Mouse (Mus musculus) lung, adult 18-20 months (tissue): ENCODE data around the gene Tap1.
A peak's percentile ranks its signal among the peaks of the same experiment; 100 is the strongest.

Source experiments
- DNase-seq, 2 experiments: peaks; one replicate each; pipeline ENCODE4 v3.0.0; 2022; ENCODE audit warnings: mixed read lengths in 2 of 2

The Tap1 gene

DNA sequence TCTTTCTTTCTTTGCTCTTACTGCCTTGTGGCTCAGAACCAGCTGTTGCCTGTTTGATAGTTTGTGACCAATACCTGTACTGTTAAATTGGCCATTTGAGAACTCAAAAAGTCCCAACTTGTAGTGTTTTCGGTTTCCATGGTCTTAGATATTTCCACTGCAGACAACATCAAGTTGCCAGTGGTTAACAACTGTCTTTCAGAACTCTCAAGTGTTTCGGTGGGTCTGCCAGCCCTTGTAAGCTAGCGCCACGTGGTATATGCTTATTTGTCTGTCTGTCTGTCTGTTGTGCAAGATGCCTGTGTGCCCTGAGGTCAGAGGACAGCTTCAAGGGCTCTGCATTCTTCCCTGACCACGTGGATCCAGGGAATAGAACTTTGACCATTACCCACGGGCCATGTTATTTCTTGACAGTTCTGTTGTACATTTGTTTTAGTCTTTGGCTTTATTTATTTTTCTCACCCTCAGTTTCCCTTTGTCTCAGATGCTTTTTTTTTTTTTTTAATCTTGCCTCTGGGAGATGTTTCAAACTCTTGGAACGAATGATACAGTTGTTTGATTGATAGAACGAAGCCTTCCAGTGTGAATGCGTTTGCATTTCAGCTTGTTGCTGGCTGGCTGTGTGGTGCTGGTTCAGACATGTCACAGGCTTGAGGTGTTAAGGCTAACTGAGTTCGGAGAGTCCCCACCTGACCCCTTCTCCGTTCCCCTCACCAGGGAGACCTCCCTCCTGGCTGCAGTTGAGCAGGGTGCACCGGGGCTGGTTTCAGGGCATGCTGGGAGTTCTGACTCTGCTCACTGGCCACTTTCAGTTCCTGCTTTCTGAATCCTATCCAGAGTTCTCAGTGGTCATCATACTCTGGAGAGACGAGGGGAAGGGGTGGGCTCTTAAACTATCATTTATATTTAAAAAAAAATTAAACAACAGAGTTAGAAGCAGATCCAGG lies 7.2 kb upstream of the Tap1 start:
- no peak for DNase-seq

DNA sequence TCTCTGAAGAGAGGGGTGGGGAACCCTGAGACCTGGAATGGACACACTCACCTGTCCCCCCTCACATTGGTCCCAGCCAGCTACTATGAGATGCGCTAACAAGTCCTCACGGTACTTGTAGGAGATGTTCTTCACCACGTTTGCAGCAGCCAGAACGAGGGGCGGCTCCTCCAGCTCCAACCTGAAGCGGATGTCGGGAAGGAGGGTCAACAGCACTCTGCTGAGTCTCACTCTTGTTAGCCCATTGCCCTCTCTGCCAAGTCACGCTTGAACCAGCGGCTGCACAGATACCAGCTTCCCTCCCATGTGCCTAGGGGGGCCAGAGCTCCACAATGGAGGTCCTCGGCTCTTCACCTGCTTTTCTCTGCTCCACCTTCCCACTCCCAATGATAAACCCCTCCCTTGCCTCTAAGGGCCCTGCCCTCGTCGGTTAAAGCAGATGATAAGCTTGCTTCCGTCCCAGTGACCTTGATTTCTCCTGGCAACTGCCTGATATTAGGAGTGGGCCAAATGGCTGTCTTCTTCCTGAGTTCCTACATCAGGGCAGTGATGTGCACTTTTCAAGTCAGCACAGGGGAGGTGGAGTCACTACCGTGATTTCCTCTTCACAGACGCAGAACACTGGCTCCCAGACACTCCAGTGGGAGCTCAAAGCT lies 3.7 kb upstream of the Tap1 start:
- no peak for DNase-seq

- DNase-seq, result no peak
Observed at GRCm38 (mm10) chr17:34185526-34185925, 1.8 kb upstream of the Tap1 start.

DNA sequence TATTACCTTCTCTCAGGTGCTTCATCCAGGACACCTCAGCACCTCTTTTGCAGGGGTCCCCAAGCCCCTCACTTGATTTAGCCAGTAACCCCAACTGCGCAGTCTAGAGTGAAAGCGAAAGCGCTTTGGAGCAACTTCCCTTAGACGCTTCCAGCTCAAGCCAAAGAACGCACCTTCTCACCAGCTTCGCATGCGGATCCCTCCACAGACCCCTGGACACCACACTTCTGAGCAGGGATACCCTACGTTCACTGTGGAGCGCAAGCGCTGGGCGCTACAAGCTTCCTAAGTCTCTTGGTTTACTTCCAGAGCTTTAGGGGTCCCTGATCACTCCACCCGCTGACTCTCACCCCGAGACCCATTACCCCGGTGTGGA lies 480 bp upstream of the Tap1 start:
- no peak for DNase-seq

DNA sequence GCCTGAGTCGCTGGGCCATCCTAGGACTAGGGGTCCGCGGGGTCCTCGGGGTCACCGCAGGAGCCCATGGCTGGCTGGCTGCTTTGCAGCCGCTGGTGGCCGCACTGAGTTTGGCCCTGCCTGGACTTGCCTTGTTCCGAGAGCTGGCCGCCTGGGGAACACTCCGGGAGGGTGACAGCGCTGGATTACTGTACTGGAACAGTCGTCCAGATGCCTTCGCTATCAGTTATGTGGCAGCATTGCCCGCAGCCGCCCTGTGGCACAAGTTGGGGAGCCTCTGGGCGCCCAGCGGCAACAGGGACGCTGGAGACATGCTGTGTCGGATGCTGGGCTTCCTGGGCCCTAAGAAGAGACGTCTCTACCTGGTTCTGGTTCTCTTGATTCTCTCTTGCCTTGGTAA lies 657 bp downstream of the Tap1 start:
- DNase-seq, result no peak

GRCm38 (mm10) chr17:34188986-34189385 lies 1.6 kb downstream of the Tap1 start:
- DNase-seq, result no peak

DNA sequence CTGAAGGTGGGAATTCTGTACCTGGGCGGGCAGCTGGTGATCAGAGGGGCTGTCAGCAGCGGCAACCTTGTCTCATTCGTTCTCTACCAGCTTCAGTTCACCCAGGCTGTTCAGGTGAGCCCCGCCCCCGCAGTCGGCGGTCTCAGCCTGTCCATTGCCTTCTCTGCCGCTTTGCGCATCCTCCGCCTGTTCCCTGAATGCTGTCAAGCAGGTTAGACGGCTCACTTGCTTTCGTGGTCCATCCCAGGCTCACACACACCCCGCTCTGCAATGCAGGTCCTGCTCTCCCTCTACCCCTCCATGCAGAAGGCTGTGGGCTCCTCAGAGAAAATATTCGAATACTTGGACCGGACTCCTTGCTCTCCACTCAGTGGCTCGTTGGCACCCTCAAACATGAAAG lies 5.5 kb downstream of the Tap1 start:
- no peak for DNase-seq

DNA sequence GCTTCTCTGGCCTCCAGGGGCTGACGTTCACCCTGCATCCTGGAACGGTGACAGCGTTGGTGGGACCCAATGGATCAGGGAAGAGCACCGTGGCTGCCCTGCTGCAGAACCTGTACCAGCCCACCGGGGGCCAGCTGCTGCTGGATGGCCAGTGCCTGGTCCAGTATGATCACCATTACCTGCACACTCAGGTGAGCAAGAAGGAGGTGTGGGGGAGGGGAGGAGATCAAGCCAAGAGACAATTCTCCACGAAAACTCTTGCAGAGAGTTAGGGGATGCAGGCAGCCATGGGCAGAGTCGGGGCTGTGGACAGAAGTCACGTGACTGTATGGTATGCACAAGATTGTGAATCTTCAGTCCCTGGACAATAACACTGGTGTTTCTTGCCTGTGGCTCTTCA lies 6.1 kb downstream of the Tap1 start:
- no peak for DNase-seq

DNA sequence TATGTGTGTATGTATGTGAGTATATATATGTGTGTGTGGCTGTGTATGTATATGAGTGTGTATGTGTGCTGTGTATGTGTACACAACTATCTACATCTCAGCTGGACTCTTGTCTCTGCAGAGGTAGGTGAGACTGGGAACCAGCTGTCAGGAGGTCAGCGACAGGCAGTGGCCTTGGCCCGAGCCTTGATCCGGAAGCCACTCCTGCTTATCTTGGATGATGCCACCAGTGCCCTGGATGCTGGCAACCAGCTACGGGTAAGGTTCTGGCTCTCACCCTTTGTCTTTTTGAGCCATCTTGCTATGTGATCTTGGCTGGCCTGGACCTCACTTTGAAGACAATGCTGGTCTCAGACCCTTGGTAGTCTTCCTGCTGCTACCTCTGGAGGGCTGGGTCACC lies 7.4 kb downstream of the Tap1 start:
- no peak for DNase-seq

- no peak for DNase-seq
Observed at GRCm38 (mm10) chr17:34196491-34196890, 9.1 kb downstream of the Tap1 start.

DNA sequence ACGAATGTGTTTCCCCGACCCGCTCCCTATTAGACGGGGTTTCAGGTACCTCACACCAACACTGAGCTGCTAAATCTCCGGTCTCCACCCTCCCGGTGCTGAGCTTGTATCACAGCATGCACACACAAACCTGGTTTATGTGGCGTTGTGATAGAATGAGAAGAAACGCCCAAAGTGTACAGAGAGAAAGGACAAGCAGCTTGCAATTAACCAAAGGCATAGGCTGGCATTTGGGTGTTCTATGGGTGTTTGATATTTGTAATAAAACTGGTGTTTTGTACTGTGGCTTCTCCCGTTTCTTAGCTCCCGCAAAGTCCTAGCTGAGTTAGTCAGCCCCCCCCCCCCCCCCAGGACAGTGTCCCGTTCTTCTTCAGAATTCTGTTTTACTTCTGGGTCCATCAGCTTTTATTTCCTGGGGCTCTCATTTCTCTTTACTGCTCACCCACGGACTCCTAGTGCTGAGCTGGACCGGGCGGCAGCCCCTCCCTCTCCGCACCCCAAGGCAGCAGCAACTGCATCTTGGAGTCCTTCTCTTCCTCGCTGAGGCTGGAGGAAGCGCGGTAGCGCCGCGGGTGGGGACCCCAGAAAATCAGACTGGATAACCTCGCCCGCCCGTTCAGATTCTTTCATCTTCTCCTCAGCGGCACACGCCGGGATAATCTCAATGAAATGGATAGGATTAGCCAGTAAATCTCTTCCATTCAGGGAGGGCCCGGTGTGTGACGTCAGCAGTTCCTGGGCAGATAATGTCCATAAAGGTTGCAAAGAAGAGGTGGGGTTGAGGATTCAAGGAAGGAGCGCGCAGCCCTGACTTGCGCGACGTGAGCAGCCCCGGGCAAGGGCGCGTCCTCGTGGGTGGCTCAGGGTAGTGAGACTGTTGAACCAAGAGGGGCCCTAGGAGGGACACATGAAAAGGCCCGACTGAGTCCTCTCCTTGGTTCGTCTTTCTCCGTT lies 9.9 kb downstream of the Tap1 start, which contains the start of gene Psmb8:
Gene Psmb8 (plus strand): TSS at position 781 of the 954 bp plus-strand sequence.
- peak; percentile 97 for DNase-seq

- DNase-seq, result peak; percentile 80 to 83
Observed at GRCm38 (mm10) chr17:34197904-34198520, 10.7 kb downstream of the Tap1 start.

- DNase-seq, result no peak
Observed at GRCm38 (mm10) chr17:34198521-34198912, 11.2 kb downstream of the Tap1 start.

GRCm38 (mm10) chr17:34199050-34199619 lies 11.8 kb downstream of the Tap1 start:
- no peak for DNase-seq

GRCm38 (mm10) chr17:34200047-34200446 lies 12.7 kb downstream of the Tap1 start:
- DNase-seq, result no peak

DNA sequence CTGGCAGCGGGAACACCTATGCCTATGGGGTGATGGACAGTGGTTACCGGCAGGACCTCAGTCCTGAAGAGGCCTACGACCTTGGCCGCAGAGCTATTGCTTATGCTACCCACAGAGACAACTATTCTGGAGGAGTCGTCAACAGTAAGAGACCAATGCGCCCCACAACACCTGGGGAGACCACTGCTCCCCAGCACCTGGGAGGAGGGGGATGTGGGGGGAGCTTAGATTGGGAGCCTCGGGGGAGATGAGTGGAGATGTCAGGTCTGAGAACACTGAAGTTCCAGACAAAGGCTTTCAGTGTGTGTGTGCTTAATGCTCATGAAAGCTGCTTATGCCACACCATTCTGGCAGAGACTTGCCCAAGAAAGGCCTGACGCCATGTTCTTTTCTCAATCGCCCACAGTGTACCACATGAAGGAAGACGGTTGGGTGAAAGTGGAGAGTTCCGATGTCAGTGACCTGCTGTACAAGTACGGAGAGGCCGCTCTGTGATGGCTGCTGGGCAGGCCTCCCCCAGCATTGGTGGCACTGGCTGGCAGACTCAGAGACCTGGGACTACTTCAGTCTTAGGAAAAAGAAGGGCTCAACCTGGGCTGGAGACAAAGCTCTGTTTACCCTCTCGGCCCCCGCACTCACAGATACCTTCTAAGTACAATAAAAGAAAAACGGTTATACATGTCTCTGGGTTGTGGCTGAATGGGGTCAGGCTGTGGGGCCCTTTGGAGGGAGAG lies 13.6 kb downstream of the Tap1 start:
- no peak for DNase-seq

- DNase-seq, result no peak
Observed at GRCm38 (mm10) chr17:34201506-34202055, 14.2 kb downstream of the Tap1 start.

DNA sequence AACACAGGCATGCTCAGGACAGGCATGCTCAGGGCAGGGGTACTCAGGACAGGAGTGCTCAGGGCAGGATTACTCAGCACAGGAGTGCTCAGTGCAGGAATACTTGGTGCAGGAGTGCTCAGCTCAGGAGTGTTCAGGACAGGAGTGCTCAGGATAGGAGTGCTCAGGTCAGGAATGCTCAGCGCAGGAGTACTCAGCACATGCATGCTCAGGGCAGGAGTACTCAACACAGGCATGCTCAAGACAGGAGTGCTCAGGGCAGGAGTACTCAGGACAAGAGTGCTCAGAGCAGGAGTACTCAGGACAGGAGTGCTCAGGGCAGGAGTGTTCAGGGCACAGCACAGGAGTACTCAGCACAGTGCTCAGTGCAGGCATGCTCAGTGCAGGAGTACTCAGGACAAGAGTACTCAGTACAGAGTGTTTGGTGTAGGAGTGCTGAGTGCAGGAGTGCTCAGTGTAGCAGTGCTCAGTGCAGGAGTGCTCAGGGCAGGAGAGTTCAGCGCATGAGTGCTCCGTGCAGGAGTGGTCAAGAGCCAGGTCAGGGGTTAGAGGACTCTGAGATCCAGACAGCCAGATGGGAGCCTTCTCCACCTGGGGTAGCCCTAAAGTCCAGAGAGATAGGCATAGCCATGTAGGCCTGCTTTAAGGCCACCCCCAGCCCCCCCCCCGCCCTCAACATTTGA lies 15.5 kb downstream of the Tap1 start:
- no peak for DNase-seq

- no peak for DNase-seq
Observed at GRCm38 (mm10) chr17:34203444-34203843, 16.1 kb downstream of the Tap1 start, which contains the start of gene Tap2. Gene Tap2 (plus strand): TSS chr17:34203527.

- DNase-seq, result peak; percentile 90 to 92
Observed at GRCm38 (mm10) chr17:34204303-34205010, 17.1 kb downstream of the Tap1 start.
